In genomic region chr11:111536040-111536836, GRCm38 (mm10) we compare ENCODE assay signal across 8 mouse cellular contexts.
A peak's percentile ranks its signal among the peaks of the same experiment; 100 is the strongest.
DNase-seq lines count a peak whose midpoint lies in the region; ATAC-seq and TF ChIP-seq lines count a peak whose summit lies in the region.

No protein-coding gene starts in this region.

- H3K4me2 ChIP-seq in forebrain, postnatal 0 days (ENCODE audit: low read depth): no peak overlapping the region
- peak overlapping the region; percentile 19 for H3K4me2 ChIP-seq in kidney, embryonic 16.5 days (replicated peaks; ENCODE audit: low read depth, low read length)
- H3K4me2 ChIP-seq in stomach, embryonic 15.5 days: peak overlapping the region; percentile 37

- H3K9ac ChIP-seq in forebrain, postnatal 0 days: no peak overlapping the region
- no peak overlapping the region for H3K9ac ChIP-seq in kidney, embryonic 16.5 days (replicated peaks; ENCODE audit: low read length)
- no peak overlapping the region for H3K9ac ChIP-seq in stomach, embryonic 15.5 days

- intact Hi-C loops in heart, postnatal 25 days (cut with DNase I): no loop called here

- WGBS in forebrain, postnatal 0 days: 48% methylated on average over 17 of the region's 17 CpGs
- 32% methylated on average over 17 of the region's 17 CpGs for WGBS in kidney, embryonic 16.5 days
- 21% methylated on average over 17 of the region's 17 CpGs for WGBS in stomach, embryonic 15.5 days

- no peak overlapping the region for H3K27ac ChIP-seq in forebrain, postnatal 0 days (ENCODE audit: low read depth, low read length)
- no peak overlapping the region for H3K27ac ChIP-seq in kidney, embryonic 16.5 days (ENCODE audit: low read length)
- H3K27ac ChIP-seq in stomach, embryonic 15.5 days: no peak overlapping the region

- no peaks in the 10 kb centered on the region for H3K36me3 ChIP-seq in forebrain, postnatal 0 days (ENCODE audit: insufficient read depth)
- no peaks in the 10 kb centered on the region for H3K36me3 ChIP-seq in kidney, embryonic 16.5 days (ENCODE audit: insufficient read depth, low read length)
- no peaks in the 10 kb centered on the region for H3K36me3 ChIP-seq in stomach, embryonic 15.5 days

- H3K4me1 ChIP-seq in forebrain, postnatal 0 days (ENCODE audit: insufficient read depth): no peaks in the 10 kb centered on the region
- peaks cover 3% of the 10 kb centered on the region; the same call in 1 of the 2 replicates for H3K4me1 ChIP-seq in kidney, embryonic 16.5 days (ENCODE audit: insufficient read depth, low read length)
- no peaks in the 10 kb centered on the region for H3K4me1 ChIP-seq in stomach, embryonic 15.5 days

- no peak overlapping the region for H3K4me3 ChIP-seq in forebrain, postnatal 0 days (ENCODE audit: low read depth, low read length)
- H3K4me3 ChIP-seq in kidney, embryonic 16.5 days (ENCODE audit: low read length): no peak overlapping the region
- H3K4me3 ChIP-seq in stomach, embryonic 15.5 days (replicated peaks): no peak overlapping the region

- no peak for TF ChIP-seq POLR2A in brain, embryonic 14.5 days (IDR thresholded peaks at IDR 0.05; ENCODE audit: borderline replicate concordance, extremely low read depth, insufficient read depth, insufficient read length, poor library complexity, severe bottlenecking)

- DNase-seq in heart, adult 8-10 months (ENCODE audit: low spot score): peak; percentile 35
- DNase-seq in heart, postnatal 25 days (ENCODE audit: low spot score): no peak
- DNase-seq in CD4-positive helper T cell, adult 2 months (ENCODE audit: low read depth, low spot score): peak; percentile 14
- DNase-seq in brain, embryonic 14.5 days (ENCODE audit: low read depth): peak; percentile 90
- DNase-seq in forebrain, postnatal 0 days: peak; percentile 92
- DNase-seq in lung, postnatal 36 days: peak; percentile 41

- no peak for ATAC-seq in forebrain, postnatal 0 days
- no peak for ATAC-seq in kidney, embryonic 16.5 days (ENCODE audit: low FRiP score, low TSS enrichment)
- no peak for ATAC-seq in stomach, embryonic 15.5 days (ENCODE audit: insufficient read depth, low FRiP score, low read depth)

- TF ChIP-seq CTCF in brain, embryonic 14.5 days (IDR thresholded peaks at IDR 0.05; ENCODE audit: borderline replicate concordance, extremely low read depth, insufficient read depth, insufficient read length): peak; percentile 74; the same call in 1 of the 2 replicates
- peak; percentile 90 for TF ChIP-seq CTCF in forebrain, postnatal 0 days (IDR thresholded peaks at IDR 0.05; ENCODE audit: low read depth)

- H3K9me3 ChIP-seq in forebrain, postnatal 0 days (ENCODE audit: low read length): no peaks in the 10 kb centered on the region
- H3K9me3 ChIP-seq in kidney, embryonic 16.5 days (ENCODE audit: low read length): no peaks in the 10 kb centered on the region
- no peaks in the 10 kb centered on the region for H3K9me3 ChIP-seq in stomach, embryonic 15.5 days

- no peaks in the 10 kb centered on the region for H3K27me3 ChIP-seq in forebrain, postnatal 0 days (ENCODE audit: insufficient read depth, low read length)
- peaks cover 12% of the 10 kb centered on the region; the same call in 1 of the 2 replicates for H3K27me3 ChIP-seq in kidney, embryonic 16.5 days (ENCODE audit: insufficient read depth, low read length)
- no peaks in the 10 kb centered on the region for H3K27me3 ChIP-seq in stomach, embryonic 15.5 days (replicated peaks)
